Mouse (Mus musculus) right cerebral cortex, postnatal 25 days (tissue): ENCODE results near the gene Ank3.

Experiments
- DNase-seq: peaks from one replicate; pipeline ENCODE4 v3.0.0; 2022

Ank3 gene

DNA sequence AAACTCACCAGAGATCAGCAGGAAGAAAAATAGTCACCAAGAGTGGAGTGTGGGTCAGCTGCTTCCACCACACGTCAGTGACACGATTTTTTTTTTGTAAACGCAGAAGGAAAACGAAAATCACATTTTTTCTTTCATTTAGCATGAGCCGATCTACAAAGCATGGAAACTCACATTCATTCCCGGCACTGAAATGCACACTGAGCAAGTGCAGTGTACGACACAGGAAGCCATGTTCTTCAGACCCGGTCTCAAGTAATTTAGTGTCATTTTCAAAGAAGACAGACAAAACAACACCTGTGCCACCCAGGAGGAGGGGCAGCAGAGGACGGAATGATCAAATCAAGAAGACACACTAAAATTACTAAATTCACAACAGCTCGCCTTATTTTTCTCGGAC, 625.3 kb downstream of the Ank3 start:
- DNase-seq: no peak

DNA sequence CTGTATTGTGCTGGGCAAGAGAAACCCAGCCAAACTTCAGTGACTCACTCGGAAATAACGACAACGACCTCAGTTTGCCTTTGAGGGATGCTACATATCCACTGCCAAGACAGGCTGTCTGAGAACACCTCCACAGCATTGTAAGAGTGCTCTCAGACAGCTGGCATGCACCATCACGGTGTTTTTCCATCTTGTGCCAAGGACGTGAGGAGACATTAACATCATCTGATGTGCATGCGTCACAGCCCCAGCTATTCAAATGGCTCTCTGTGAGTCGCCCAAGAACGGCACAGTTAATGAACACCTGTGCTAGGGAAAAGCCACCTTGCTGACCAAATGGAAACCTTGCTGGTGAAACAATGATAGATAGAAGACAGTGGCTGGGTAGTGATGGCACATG, 633.4 kb downstream of the Ank3 start:
- peak; percentile 37 for DNase-seq

DNA sequence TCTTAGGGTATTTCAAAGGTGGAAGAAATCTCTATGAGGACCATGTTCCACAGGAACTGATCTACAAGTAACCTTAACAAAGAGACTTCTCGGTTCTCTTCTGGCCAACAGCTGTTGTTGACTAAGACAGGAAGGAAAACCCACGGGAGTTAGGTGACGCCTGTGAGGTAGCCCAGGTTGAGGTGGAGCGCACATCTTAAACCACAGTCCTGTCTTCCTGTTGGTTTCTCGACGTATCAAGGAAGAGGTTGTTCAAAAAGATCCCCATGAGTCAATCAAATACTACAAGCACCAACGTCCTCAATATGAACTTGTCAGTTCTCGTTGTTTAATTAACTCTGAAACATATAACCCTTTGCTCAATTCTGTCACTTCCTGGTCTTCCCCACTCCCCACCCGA, 634.4 kb downstream of the Ank3 start:
- DNase-seq: no peak

- DNase-seq: no peak
These were observed 635.3 kb downstream of the Ank3 start for GRCm38 (mm10) chr10:70033856-70034255.

- no peak for DNase-seq
These were observed 641.3 kb downstream of the Ank3 start for GRCm38 (mm10) chr10:70039871-70040291.

GRCm38 (mm10) chr10:70041562-70041961, 643.0 kb downstream of the Ank3 start:
- DNase-seq: no peak

DNA sequence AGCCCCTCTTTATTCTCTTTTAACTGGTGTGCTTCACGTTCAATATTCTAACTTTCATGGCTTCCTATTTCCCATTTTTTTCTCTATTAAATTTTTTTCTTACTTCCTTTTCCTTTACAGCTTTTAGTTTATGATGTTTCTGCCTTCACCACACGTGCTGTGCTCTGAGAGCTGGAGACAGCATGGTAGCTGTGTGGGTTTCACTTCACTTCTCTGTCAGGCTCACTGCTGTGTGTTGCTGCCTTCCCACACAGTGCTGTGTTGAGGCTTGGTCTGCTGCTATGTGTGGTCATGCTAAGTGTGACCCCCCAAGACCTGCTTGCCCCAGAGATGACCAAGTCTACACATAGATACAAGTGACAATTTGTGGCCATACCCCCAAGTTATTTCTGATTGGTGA, 647.1 kb downstream of the Ank3 start:
- no peak for DNase-seq

DNA sequence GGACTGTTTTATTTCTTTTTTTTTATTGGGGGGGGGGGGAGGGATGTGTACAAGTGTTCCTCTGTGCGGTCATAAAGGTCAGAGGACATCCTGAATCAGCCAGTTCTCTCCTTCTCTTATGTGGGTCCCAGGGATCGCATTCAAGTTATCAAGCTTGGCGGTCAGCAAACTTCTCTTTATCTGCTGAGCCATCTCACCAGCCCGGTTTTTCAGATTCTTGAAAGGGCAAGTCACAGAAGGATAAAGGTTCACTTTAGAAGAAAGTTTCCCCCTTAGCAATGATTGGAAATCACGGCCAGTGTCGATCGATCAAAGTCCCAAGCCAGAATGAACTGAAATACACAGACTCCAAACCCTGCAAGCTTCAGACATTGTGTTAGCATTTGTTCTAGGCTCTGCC, 651.2 kb downstream of the Ank3 start:
- no peak for DNase-seq

DNA sequence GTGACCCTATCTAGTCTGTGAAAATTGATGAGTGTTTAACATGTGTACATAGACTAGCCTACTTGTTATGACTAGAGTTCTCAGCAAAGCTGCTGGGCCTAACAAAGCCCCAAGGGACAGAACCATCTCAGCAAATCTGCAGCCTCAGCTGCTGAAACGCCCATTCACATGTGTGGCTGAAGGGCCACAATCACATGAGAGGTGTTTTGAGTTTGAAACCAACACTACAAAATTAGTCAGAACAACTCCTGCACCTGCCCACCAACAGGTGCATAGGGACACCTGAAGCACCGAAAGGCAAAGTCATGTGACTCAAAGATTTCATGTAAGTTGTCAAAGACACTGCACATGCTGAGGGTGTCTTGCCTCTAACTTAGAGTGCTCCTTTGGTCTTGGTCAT, 656.7 kb downstream of the Ank3 start:
- no peak for DNase-seq

DNA sequence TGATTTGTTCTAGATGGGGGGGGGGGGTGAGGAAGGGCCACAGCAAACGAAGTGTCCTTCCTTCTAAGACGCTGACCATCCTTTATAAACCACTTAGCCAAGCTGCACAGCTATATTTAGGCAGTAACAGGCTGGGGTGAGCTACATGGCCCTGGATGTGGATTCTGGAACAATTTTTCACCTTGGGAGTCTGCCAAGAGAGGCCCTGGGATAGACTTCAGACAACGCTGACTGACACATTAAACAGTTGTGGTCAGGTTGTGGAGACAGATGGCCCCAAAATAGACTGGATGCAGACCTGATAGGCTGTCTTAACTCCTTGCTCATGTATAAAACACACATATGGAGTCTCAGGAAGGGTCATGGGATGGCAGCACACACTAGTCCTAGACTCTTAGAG, 658.5 kb downstream of the Ank3 start:
- DNase-seq: no peak

- peak; percentile 47 for DNase-seq
These were observed 661.6 kb downstream of the Ank3 start for GRCm38 (mm10) chr10:70060021-70060688.

DNA sequence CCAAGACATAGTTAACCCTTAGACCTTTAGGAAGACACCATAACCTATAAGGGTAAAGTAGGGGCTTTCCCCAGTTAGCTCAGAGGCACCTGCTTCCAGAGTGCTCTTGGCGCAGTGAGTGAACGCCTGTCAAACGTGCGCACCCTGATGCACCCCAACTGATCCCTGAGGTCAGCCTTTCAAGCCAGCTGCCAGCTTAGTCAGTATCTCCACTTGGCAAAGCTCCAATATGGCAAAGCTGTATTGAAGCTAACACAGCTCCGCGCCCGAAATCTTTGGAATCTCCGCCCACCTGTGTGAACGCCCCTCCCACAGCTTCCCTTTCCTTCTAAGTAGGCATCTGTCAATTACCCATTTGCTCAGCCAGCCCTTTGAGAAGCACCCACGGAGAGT, 662.1 kb downstream of the Ank3 start:
- DNase-seq: no peak

DNA sequence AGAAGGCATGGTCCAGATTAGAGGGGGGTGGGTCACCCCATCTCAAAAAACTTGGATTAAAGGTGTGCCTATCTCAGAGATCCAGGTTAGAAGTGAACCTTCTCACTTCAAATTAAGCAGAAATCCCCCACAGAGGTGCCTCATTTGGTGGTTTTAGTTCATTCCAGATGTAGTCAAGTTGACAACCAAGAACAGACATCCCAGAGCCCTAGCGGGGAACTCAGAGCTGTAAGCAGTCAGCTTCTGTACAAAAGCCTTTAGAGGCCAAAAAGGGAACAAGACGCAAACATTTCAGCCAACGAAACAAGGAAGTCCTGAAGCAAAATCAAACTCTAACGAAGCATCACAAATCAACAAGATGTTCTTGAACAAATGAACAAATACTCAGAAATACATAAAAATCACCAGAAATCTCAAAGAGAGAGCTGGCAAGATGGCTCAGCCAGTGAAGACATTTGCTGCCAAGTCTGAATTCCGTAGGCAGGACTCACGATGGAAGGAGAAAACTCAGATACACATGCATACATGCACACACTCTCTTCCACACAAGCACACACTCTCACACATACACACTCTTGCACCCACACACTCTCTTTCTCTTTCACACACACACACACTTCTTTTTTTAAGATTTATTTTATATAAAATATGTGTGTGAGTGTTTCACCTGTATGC, 665.4 kb downstream of the Ank3 start:
- no peak for DNase-seq

DNA sequence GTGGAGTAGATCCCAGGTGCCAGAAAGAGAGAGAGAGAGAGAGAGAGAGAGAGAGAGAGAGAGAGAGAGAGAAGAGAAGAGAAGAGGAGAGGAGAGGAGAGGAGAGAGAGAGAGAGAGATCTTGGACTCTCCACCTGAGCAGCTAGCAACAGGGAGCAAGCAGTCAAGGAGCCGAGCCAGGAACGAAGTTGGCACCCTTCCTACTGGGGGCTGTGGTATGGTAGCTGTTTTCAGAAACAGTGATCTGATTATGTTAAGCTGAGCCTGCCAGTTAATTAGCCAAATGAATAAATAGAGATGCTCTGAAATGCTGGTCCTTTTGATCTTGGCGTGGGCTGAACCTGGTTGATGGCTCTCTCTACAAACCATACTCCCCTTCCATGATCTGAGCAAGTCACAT, 666.6 kb downstream of the Ank3 start:
- DNase-seq: no peak

DNA sequence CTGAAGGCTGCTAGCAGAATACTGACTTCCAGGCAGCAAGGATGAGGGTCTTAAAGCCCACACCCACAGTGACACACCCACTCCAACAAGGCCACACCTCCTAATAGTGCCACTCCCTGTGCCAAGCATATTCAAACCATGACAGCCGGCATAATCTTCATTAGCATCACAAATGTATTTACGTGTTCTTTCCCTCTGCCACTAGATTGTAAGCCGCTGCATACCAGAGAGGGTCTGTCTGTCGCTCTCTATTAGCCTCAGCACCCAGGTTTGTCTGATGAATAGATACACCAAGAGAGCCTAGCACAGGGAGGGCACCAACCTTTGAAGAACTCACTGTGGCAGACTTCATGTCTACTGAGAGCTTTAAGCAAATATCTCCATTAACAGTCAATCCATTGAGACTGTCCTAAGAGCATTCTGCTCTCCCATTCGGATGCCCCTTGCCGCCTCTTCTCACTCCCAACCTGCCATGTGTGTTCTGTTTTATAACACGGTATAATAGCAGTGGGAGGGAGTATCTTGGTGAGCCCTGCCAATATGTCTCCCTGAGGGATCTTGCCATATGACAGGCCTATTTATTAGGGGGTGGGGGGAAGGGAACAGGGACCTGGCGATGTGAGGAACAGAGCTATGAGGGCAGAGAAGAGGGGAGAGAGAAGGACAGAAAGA, 668.1 kb downstream of the Ank3 start:
- no peak for DNase-seq

- no peak for DNase-seq
These were observed 668.9 kb downstream of the Ank3 start for GRCm38 (mm10) chr10:70067169-70068115.

DNA sequence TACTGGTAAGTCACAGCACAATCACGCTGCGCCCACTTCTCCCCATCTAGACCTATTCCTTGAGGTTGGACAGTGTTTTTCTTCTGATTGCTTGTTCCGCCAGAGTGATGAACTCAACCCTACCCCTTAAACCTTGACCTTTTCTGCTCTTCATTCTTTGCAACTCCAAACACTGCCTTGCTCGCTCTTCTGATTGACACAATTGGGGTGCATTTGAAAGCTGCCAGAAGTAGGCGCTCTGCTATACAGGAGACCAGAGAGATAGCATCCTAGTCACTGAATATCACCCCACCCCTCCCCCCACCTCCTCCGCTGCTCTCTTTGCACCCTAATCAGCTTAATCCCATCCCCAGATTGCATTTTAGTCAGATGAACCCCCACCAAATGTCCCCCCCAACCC, 670.7 kb downstream of the Ank3 start:
- no peak for DNase-seq

GRCm38 (mm10) chr10:70071334-70071733, 672.8 kb downstream of the Ank3 start:
- DNase-seq: peak; percentile 49
